Mouse (Mus musculus): ENCODE results near the gene Pakap.

- TF ChIP-seq GATA1 (IDR thresholded peaks at IDR 0.05; ENCODE audit: low read length), result no peak
- no peak for TF ChIP-seq TAL1 (IDR thresholded peaks at IDR 0.05; ENCODE audit: low read length)
Measured at GRCm38 (mm10) chr4:57902619-57903018, 334.6 kb downstream of the Pakap start.

Data from erythroblast, embryonic 14.5 days (primary cell).